Mouse (Mus musculus): ENCODE measurements around the gene Gm5155.
"Not testable (repeated sequence)": the region's sequence is repeated elsewhere in the genome, so short reads cannot be mapped to it uniquely, and the experiment has no call there.

Gm5155 gene

GRCm38 (mm10) chr7:17871467-17871866 is at the start of gene Gm5155:
Gm5155 (plus strand) TSS chr7:17871767.
- no peak for DNase-seq (ENCODE audit: low spot score in 2 of 2)

GRCm38 (mm10) chr7:17870776-17871175 is 791 bp upstream of the Gm5155 start:
- DNase-seq (ENCODE audit: low spot score in 2 of 2), result no peak

GRCm38 (mm10) chr7:17895341-17895740 is 23.8 kb downstream of the Gm5155 start:
- DNase-seq (ENCODE audit: low spot score in 2 of 2), result not testable (repeated sequence)

GRCm38 (mm10) chr7:17903146-17903915 is 31.8 kb downstream of the Gm5155 start:
- DNase-seq (ENCODE audit: low spot score in 2 of 2), result no peak

Measured in spleen, postnatal 10 days (tissue).